Mouse (Mus musculus): ENCODE data around the gene Dab1. TPM values are rescaled to one million over a fixed set of nuclear protein-coding genes. Genes with fewer than 3 reads are reported as not detected.

Gene Dab1
- 20.6 and 23.2 TPM in 2 replicates for polyA plus RNA-seq (2015; fragmentation: Nextera tagmentation; extraction: Ambion mirVana)

GRCm38 (mm10) chr4:103619321-103619945 is at the start of gene Dab1:
Dab1 (plus strand) TSS chr4:103619359.
- H3K4me3 ChIP-seq (ENCODE audit: low read length): peak within 1 kb of the TSS; percentile 45
- no peak within 1 kb of the TSS for H3K27ac ChIP-seq (ENCODE audit: low read length)
- no peaks in the 10 kb centered on the region for H3K36me3 ChIP-seq (ENCODE audit: insufficient read depth, low read length)
- H3K9ac ChIP-seq (replicated peaks; ENCODE audit: low read length): 0 out of 2 replicates have a peak within 1 kb of the TSS, but pooled peaks have one; percentile 15
- H3K9me3 ChIP-seq (ENCODE audit: low read length): no peaks in the 10 kb centered on the region
- peak; percentile 57 for ATAC-seq (ENCODE audit: low FRiP score, low TSS enrichment)
- no peaks in the 10 kb centered on the region; the same call in 1 of the 2 replicates for H3K4me1 ChIP-seq (ENCODE audit: insufficient read depth, low read length)
- peak within 1 kb of the TSS; percentile 70 for H3K4me2 ChIP-seq (replicated peaks; ENCODE audit: low read depth, low read length)
- WGBS: 1% methylated on average over 41 of the region's 41 CpGs
- peaks cover 48% of the 10 kb centered on the region for H3K27me3 ChIP-seq (ENCODE audit: insufficient read depth, low read length)

- WGBS: 59% methylated on average over 4 of the region's 4 CpGs
- 0 out of 2 replicates have a peak, but pooled peaks have one; percentile 49 for ATAC-seq (ENCODE audit: low FRiP score, low TSS enrichment)
- H3K36me3 ChIP-seq (ENCODE audit: insufficient read depth, low read length): no peaks in the 10 kb centered on the region
These were observed 47.3 kb upstream of the Dab1 start for GRCm38 (mm10) chr4:103571721-103572352.

GRCm38 (mm10) chr4:103575556-103575955 is 43.6 kb upstream of the Dab1 start:
- Histone ChIP-seq H3K27ac (ENCODE audit: low read length) (no peak overlapping the region), H3K36me3 (ENCODE audit: insufficient read depth, low read length) (no peaks in the 10 kb centered on the region), H3K9me3 (ENCODE audit: low read length) (no peaks in the 10 kb centered on the region), H3K9ac (replicated peaks; ENCODE audit: low read length) (no peak overlapping the region), H3K4me2 (replicated peaks; ENCODE audit: low read depth, low read length) (no peak overlapping the region), H3K27me3 (ENCODE audit: insufficient read depth, low read length) (no peaks in the 10 kb centered on the region), H3K4me1 (ENCODE audit: insufficient read depth, low read length) (no peaks in the 10 kb centered on the region), H3K4me3 (ENCODE audit: low read length) (no peak overlapping the region)
- WGBS: 87% methylated on average over 2 of the region's 2 CpGs
- no peak for ATAC-seq (ENCODE audit: low FRiP score, low TSS enrichment)

More at GRCm38 (mm10) chr4:103571721-103572352, 47.3 kb upstream of the Dab1 start:
- Histone ChIP-seq H3K9me3 (ENCODE audit: low read length) (no peaks in the 10 kb centered on the region), H3K4me3 (ENCODE audit: low read length) (no peak overlapping the region), H3K9ac (replicated peaks; ENCODE audit: low read length) (no peak overlapping the region), H3K27ac (ENCODE audit: low read length) (no peak overlapping the region), H3K4me1 (ENCODE audit: insufficient read depth, low read length) (no peaks in the 10 kb centered on the region), H3K27me3 (ENCODE audit: insufficient read depth, low read length) (no peaks in the 10 kb centered on the region), H3K4me2 (replicated peaks; ENCODE audit: low read depth, low read length) (no peak overlapping the region)

- Histone ChIP-seq H3K4me1 (ENCODE audit: insufficient read depth, low read length) (no peaks in the 10 kb centered on the region), H3K27ac (ENCODE audit: low read length) (no peak overlapping the region), H3K4me2 (replicated peaks; ENCODE audit: low read depth, low read length) (no peak overlapping the region), H3K9me3 (ENCODE audit: low read length) (no peaks in the 10 kb centered on the region), H3K9ac (replicated peaks; ENCODE audit: low read length) (no peak overlapping the region), H3K27me3 (ENCODE audit: insufficient read depth, low read length) (no peaks in the 10 kb centered on the region), H3K4me3 (ENCODE audit: low read length) (no peak overlapping the region), H3K36me3 (ENCODE audit: insufficient read depth, low read length) (no peaks in the 10 kb centered on the region)
- WGBS: 77% methylated on average over 6 of the region's 6 CpGs
- no peak for ATAC-seq (ENCODE audit: low FRiP score, low TSS enrichment)
These were observed 42.9 kb upstream of the Dab1 start for GRCm38 (mm10) chr4:103576305-103576704.

- H3K4me2 ChIP-seq (replicated peaks; ENCODE audit: low read depth, low read length): no peak overlapping the region
- H3K9ac ChIP-seq (replicated peaks; ENCODE audit: low read length): no peak overlapping the region
- no peak overlapping the region for H3K4me3 ChIP-seq (ENCODE audit: low read length)
- H3K9me3 ChIP-seq (ENCODE audit: low read length): no peaks in the 10 kb centered on the region
- H3K27me3 ChIP-seq (ENCODE audit: insufficient read depth, low read length): no peaks in the 10 kb centered on the region
- no peaks in the 10 kb centered on the region for H3K4me1 ChIP-seq (ENCODE audit: insufficient read depth, low read length)
- 74% methylated on average over 4 of the region's 4 CpGs for WGBS
- H3K27ac ChIP-seq (ENCODE audit: low read length): no peak overlapping the region
- no peak for ATAC-seq (ENCODE audit: low FRiP score, low TSS enrichment)
- H3K36me3 ChIP-seq (ENCODE audit: insufficient read depth, low read length): no peaks in the 10 kb centered on the region
These were observed 41.9 kb upstream of the Dab1 start for GRCm38 (mm10) chr4:103577111-103577815.

GRCm38 (mm10) chr4:103577821-103578220 is 41.3 kb upstream of the Dab1 start:
- Histone ChIP-seq H3K27me3 (ENCODE audit: insufficient read depth, low read length) (no peaks in the 10 kb centered on the region), H3K9me3 (ENCODE audit: low read length) (no peaks in the 10 kb centered on the region), H3K4me3 (ENCODE audit: low read length) (no peak overlapping the region), H3K4me1 (ENCODE audit: insufficient read depth, low read length) (no peaks in the 10 kb centered on the region), H3K4me2 (replicated peaks; ENCODE audit: low read depth, low read length) (no peak overlapping the region), H3K27ac (ENCODE audit: low read length) (no peak overlapping the region), H3K36me3 (ENCODE audit: insufficient read depth, low read length) (no peaks in the 10 kb centered on the region), H3K9ac (replicated peaks; ENCODE audit: low read length) (no peak overlapping the region)
- ATAC-seq (ENCODE audit: low FRiP score, low TSS enrichment): no peak
- WGBS: 84% methylated on average over 7 of the region's 7 CpGs

- H3K4me1 ChIP-seq (ENCODE audit: insufficient read depth, low read length): no peaks in the 10 kb centered on the region
- ATAC-seq (ENCODE audit: low FRiP score, low TSS enrichment): no peak
- WGBS: 82% methylated on average over 9 of the region's 9 CpGs
- H3K4me2 ChIP-seq (replicated peaks; ENCODE audit: low read depth, low read length): no peak overlapping the region
- no peaks in the 10 kb centered on the region for H3K36me3 ChIP-seq (ENCODE audit: insufficient read depth, low read length)
- H3K27ac ChIP-seq (ENCODE audit: low read length): no peak overlapping the region
- H3K4me3 ChIP-seq (ENCODE audit: low read length): no peak overlapping the region
- H3K9me3 ChIP-seq (ENCODE audit: low read length): no peaks in the 10 kb centered on the region
- no peaks in the 10 kb centered on the region for H3K27me3 ChIP-seq (ENCODE audit: insufficient read depth, low read length)
- no peak overlapping the region for H3K9ac ChIP-seq (replicated peaks; ENCODE audit: low read length)
These were observed 39.1 kb upstream of the Dab1 start for GRCm38 (mm10) chr4:103580021-103580420.

GRCm38 (mm10) chr4:103615011-103615410 is 4.1 kb upstream of the Dab1 start:
- no peaks in the 10 kb centered on the region; the same call in 1 of the 2 replicates for H3K4me1 ChIP-seq (ENCODE audit: insufficient read depth, low read length)
- H3K4me2 ChIP-seq (replicated peaks; ENCODE audit: low read depth, low read length): no peak overlapping the region
- H3K9me3 ChIP-seq (ENCODE audit: low read length): no peaks in the 10 kb centered on the region
- H3K36me3 ChIP-seq (ENCODE audit: insufficient read depth, low read length): no peaks in the 10 kb centered on the region
- H3K27ac ChIP-seq (ENCODE audit: low read length): no peak overlapping the region
- no peak overlapping the region for H3K9ac ChIP-seq (replicated peaks; ENCODE audit: low read length)
- ATAC-seq (ENCODE audit: low FRiP score, low TSS enrichment): no peak
- WGBS: 67% methylated on average over 3 of the region's 3 CpGs
- peaks cover 22% of the 10 kb centered on the region for H3K27me3 ChIP-seq (ENCODE audit: insufficient read depth, low read length)
- no peak overlapping the region for H3K4me3 ChIP-seq (ENCODE audit: low read length)

- no peaks in the 10 kb centered on the region; the same call in 1 of the 2 replicates for H3K4me1 ChIP-seq (ENCODE audit: insufficient read depth, low read length)
- 0 out of 2 replicates have a peak overlapping the region, but pooled peaks have one; percentile 15 for H3K9ac ChIP-seq (replicated peaks; ENCODE audit: low read length)
- H3K27me3 ChIP-seq (ENCODE audit: insufficient read depth, low read length): peaks cover 48% of the 10 kb centered on the region
- no peak overlapping the region for H3K27ac ChIP-seq (ENCODE audit: low read length)
- ATAC-seq (ENCODE audit: low FRiP score, low TSS enrichment): peak; percentile 73; the same call in 1 of the 2 replicates
- H3K9me3 ChIP-seq (ENCODE audit: low read length): no peaks in the 10 kb centered on the region
- peak overlapping the region; percentile 45 for H3K4me3 ChIP-seq (ENCODE audit: low read length)
- 0% methylated on average over 28 of the region's 28 CpGs for WGBS
- no peaks in the 10 kb centered on the region for H3K36me3 ChIP-seq (ENCODE audit: insufficient read depth, low read length)
- peak overlapping the region; percentile 70 for H3K4me2 ChIP-seq (replicated peaks; ENCODE audit: low read depth, low read length)
These were observed 800 bp downstream of the Dab1 start for GRCm38 (mm10) chr4:103619946-103620371.

Measured in kidney, embryonic 16.5 days (tissue).